Mouse (Mus musculus) ovary, postnatal 10 days (tissue): ENCODE measurements at regions not wholly inside any gene's neighbourhood (a gene's known extent, or its start where the extent isn't known, plus 50 kb on each side); places are given as distances from the start of the nearest gene placed in this dataset.

Source experiments
- DNase-seq: peaks from one replicate; pipeline ENCODE4 v3.0.0; 2022; ENCODE audit warnings: low spot score

GRCm38 (mm10) chr10:96499274-96499673, 117.5 kb upstream of the Btg1 start:
- no peak for DNase-seq

DNA sequence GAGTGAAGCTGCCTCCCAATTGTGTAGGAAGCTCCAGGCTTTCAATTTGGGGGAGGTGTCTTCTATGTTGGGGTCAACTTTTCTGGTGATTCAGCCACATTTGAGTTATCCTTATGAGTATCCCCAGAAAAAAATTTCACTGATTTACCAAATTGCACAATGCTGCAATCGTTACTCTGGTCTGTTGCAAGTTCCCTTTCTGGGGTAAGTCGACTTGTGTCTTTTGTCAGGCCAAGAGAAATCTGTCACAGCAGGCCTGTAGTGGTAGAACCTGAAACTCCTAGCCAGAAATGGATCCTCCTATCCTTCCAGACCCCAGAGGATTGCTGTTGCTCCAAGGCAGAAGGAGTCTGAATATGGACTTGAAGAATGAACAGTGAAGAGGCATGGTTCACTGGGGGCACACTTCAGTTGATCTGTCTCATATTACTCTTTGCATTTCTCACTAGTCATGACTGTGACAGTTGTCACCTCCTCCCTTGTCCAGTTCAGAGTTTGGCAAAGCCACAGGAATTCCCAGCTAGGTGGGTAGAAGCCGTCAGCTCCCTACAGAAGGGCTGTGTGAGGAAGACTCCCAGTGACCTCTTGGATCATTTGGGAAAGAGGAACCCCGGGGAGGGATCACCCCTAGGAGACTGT, 114.6 kb upstream of the Btg1 start:
- DNase-seq = no peak

DNA sequence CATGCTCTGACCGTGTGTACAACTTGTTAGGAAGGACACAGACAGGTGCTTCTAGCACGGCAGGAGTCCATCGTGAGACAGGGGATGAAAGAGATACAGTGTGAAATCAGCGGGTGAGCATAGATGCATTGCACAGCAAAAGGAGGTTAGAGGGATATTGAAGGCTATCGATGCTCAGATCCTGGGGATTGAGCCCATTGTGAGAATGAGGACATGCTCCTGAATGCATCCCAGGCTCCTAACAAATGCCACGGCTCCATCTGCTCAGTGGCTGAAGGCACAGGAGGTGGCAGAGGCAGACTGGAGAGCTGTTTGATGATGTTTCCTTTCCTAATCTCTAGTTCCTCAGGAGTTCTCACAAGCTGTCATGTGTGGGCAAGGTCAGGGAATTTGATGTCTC, 114.1 kb upstream of the Btg1 start:
- no peak for DNase-seq

GRCm38 (mm10) chr10:96504340-96504739, 112.5 kb upstream of the Btg1 start:
- no peak for DNase-seq

- DNase-seq = no peak
Measured at GRCm38 (mm10) chr10:96515164-96515922, 101.5 kb upstream of the Btg1 start.

DNA sequence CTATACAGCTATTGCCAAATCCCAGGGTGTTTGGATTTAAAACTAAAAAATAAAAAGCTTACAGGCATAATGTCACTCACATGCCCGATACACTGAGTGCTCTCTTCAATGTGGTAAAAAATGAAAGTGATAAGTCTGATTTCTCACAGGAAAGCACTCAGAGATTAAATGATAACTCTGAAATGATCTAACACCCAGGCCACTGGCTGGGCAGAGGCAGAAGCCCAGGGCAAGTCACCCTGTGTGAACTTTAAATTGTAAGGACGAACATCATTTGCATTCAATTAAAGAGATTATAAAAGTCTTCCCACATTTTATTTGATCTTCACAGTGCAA, 100.9 kb upstream of the Btg1 start:
- DNase-seq = no peak

- DNase-seq = no peak
Measured at GRCm38 (mm10) chr10:96519411-96519810, 97.4 kb upstream of the Btg1 start.

GRCm38 (mm10) chr10:96520995-96521760, 95.6 kb upstream of the Btg1 start:
- DNase-seq = no peak

GRCm38 (mm10) chr10:96523967-96524801, 92.6 kb upstream of the Btg1 start:
- DNase-seq = no peak

GRCm38 (mm10) chr10:96527864-96528263, 88.9 kb upstream of the Btg1 start:
- no peak for DNase-seq

DNA sequence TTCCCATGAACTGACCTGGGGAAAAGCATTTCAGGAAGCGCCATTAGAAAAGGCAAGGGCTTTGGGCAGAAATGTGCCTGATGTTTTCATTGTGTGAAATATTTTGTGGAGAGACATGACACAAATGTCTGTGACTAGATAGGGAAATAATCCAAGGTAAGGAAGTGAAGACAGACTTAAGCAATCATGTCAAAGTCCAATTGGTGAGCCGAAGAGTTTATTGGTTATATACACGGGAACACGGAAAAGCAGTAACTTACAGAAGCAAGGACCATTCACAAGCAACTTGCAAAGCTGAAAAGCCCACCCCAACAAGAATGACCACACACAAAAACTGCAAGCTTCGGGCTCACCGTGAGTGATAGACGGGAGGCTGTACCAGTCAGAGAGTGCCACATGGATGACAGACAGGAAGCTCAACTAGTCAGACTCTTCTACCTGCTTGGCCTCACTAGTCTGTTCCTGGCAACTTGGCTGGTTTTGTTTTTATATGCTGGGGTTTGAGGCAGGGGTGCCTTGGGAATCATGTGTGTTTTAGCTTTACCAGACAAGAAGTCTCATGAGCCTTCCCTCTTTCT, 82.2 kb upstream of the Btg1 start:
- DNase-seq = no peak

DNA sequence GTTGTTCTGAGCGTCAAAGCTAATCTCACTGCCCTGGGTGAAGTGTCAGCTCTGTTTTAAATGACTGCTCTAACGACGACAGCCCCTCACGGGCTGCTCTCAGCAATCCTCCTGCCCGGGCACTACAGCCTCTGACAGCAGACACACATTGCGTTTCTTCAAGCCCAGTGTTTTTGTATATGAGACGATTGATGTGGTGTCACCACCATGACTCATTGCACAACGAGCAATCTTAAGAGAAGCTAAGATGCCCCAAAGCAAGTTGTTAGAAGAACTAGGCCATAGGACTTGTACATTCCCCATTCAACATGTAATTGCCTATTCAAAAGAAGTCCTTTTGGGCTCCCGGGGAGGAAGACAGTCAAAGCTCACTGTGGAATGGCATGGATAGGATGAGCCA, 81.3 kb upstream of the Btg1 start:
- DNase-seq = no peak

- DNase-seq = no peak
Measured at GRCm38 (mm10) chr10:96540828-96541227, 76.0 kb upstream of the Btg1 start.

GRCm38 (mm10) chr10:96545312-96545711, 71.5 kb upstream of the Btg1 start:
- DNase-seq = no peak

DNA sequence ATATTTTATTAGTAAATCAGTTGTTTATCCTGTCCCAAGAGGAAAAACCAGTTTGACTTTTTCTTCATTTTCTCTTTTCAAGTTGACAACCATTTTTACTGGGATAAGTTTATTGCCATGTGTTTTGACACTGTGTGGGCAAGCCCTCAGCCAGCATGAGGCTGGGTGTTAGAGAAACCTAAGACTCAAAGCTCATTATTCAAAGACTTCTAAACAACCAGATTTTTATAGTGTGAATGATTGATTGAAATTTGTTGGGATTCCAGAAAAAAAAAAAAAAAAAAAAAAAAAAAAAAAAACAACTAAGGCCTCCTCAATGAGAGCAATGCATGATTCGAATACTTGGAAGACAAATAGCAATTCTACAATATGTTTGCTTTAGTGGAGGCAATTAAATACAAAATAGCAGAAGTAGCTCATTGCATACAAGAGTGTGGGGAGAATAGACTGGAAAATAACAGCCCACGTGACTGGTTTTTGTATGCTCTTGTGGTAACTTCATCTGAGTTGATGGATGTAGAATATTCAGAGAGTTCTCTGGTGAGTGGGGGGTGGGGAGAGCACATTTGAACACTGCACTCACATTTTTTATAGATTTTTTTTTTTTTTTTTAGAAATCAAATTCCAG, 70.9 kb upstream of the Btg1 start:
- DNase-seq = no peak

GRCm38 (mm10) chr10:96549651-96550050, 67.2 kb upstream of the Btg1 start:
- DNase-seq = no peak

DNA sequence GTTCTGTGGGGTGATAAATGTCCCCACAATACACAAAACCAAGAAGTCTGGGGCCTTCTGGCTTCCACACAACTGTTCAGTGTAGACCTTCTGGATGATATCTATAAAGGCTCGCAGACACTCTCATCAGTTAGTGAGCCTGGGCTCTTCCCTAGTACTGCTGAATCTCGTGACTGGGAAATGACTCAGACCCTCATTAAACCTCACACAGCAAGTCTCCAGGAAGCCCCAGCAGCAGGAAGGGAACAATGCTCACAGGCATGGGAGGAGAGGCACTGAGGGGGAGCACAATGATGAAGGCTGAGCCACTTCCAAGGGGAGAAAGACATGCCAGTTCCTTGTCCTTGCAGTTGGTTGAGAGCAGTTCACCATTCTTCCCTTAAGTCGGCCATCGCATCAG, 66.5 kb upstream of the Btg1 start:
- DNase-seq = no peak

- no peak for DNase-seq
Measured at GRCm38 (mm10) chr10:96557336-96557735, 59.5 kb upstream of the Btg1 start.

GRCm38 (mm10) chr10:96565343-96565742, 51.5 kb upstream of the Btg1 start:
- no peak for DNase-seq
